Mouse (Mus musculus): Measurements from ENCODE around the gene Aldh3b2.
A peak's percentile ranks its signal among the peaks of the same experiment; 100 is the strongest.
"Not testable (repeated sequence)": the region's sequence is repeated elsewhere in the genome, so short reads cannot be mapped to it uniquely, and the experiment has no call there.

Aldh3b2 gene

GRCm38 (mm10) chr19:3947813-3948212 lies 24.3 kb upstream of the Aldh3b2 start:
- DNase-seq (ENCODE audit: low read depth, low spot score), result no peak

- DNase-seq (ENCODE audit: low read depth, low spot score), result no peak
Measured at GRCm38 (mm10) chr19:3948546-3948945, 23.6 kb upstream of the Aldh3b2 start.

GRCm38 (mm10) chr19:3950331-3950730 lies 21.8 kb upstream of the Aldh3b2 start:
- no peak for DNase-seq (ENCODE audit: low read depth, low spot score)

GRCm38 (mm10) chr19:3951461-3951860 lies 20.7 kb upstream of the Aldh3b2 start:
- DNase-seq (ENCODE audit: low read depth, low spot score), result no peak

- DNase-seq (ENCODE audit: low read depth, low spot score), result no peak
Measured at GRCm38 (mm10) chr19:3952099-3952498, 20.0 kb upstream of the Aldh3b2 start.

- no peak for DNase-seq (ENCODE audit: low read depth, low spot score)
Measured at GRCm38 (mm10) chr19:3955033-3955432, 17.1 kb upstream of the Aldh3b2 start.

- DNase-seq (ENCODE audit: low read depth, low spot score), result no peak
Measured at GRCm38 (mm10) chr19:3955804-3956203, 16.3 kb upstream of the Aldh3b2 start.

- DNase-seq (ENCODE audit: low read depth, low spot score), result not testable (repeated sequence)
Measured at GRCm38 (mm10) chr19:3957296-3958036, 14.7 kb upstream of the Aldh3b2 start.

- no peak for DNase-seq (ENCODE audit: low read depth, low spot score)
Measured at GRCm38 (mm10) chr19:3958470-3958869, 13.7 kb upstream of the Aldh3b2 start, which contains the start of gene Aldh3b3. Aldh3b3 (plus strand) TSS chr19:3958645.

- DNase-seq (ENCODE audit: low read depth, low spot score), result no peak
Measured at GRCm38 (mm10) chr19:3959030-3959429, 13.1 kb upstream of the Aldh3b2 start.

- DNase-seq (ENCODE audit: low read depth, low spot score), result no peak
Measured at GRCm38 (mm10) chr19:3960211-3960610, 11.9 kb upstream of the Aldh3b2 start.

- not testable (repeated sequence) for DNase-seq (ENCODE audit: low read depth, low spot score)
Measured at GRCm38 (mm10) chr19:3961805-3962204, 10.3 kb upstream of the Aldh3b2 start.

GRCm38 (mm10) chr19:3962469-3962868 lies 9.7 kb upstream of the Aldh3b2 start:
- peak; percentile 38 for DNase-seq (ENCODE audit: low read depth, low spot score)

GRCm38 (mm10) chr19:3964030-3964429 lies 8.1 kb upstream of the Aldh3b2 start:
- DNase-seq (ENCODE audit: low read depth, low spot score), result no peak

GRCm38 (mm10) chr19:3966330-3967075 lies 5.6 kb upstream of the Aldh3b2 start:
- no peak for DNase-seq (ENCODE audit: low read depth, low spot score)

GRCm38 (mm10) chr19:3967258-3967657 lies 4.9 kb upstream of the Aldh3b2 start:
- no peak for DNase-seq (ENCODE audit: low read depth, low spot score)

- not testable (repeated sequence) for DNase-seq (ENCODE audit: low read depth, low spot score)
Measured at GRCm38 (mm10) chr19:3974608-3975007, 2.5 kb downstream of the Aldh3b2 start.

GRCm38 (mm10) chr19:3975866-3976265 lies 3.7 kb downstream of the Aldh3b2 start:
- DNase-seq (ENCODE audit: low read depth, low spot score), result peak; percentile 27

- DNase-seq (ENCODE audit: low read depth, low spot score), result peak; percentile 88
Measured at GRCm38 (mm10) chr19:3980309-3980708, 8.2 kb downstream of the Aldh3b2 start.

GRCm38 (mm10) chr19:3980917-3981316 lies 8.8 kb downstream of the Aldh3b2 start:
- no peak for DNase-seq (ENCODE audit: low read depth, low spot score)

- DNase-seq (ENCODE audit: low read depth, low spot score), result no peak
Measured at GRCm38 (mm10) chr19:3983527-3984200, 11.5 kb downstream of the Aldh3b2 start.

- no peak for DNase-seq (ENCODE audit: low read depth, low spot score)
Measured at GRCm38 (mm10) chr19:3985261-3985681, 13.1 kb downstream of the Aldh3b2 start.

Data from CD4-positive, CD25-positive, alpha-beta regulatory T cell, adult 2 months (primary cell).